Mouse (Mus musculus) fibroblast of lung, adult 2 months (primary cell): Measurements from ENCODE around the gene Usmg5.
A peak's percentile ranks its signal among the peaks of the same experiment; 100 is the strongest.

Experiments
- DNase-seq: peaks from one replicate; pipeline ENCODE4 v3.0.0-alpha.2; 2011; ENCODE audit warnings: low read depth

Gene Usmg5

DNA sequence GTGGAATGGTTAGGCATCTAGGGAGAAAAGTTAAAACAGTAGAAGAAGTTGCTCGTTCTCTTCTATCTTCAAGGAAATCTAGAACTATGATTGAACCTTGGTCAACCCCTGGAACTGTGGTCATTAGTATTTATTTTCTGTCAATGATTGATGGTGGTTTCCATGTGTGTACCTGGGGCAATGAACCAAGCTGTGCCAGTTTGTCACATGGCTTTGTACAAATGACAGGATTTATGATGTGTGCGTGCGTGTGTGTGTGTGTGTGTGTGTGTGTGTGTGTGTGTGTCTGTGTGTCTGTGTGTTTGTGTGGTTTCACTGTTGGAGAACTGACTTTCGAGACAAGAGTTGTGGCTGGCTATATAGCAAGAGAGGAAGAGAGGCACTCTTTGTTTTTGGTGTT is 37.0 kb downstream of the Usmg5 start:
- DNase-seq: no peak

DNA sequence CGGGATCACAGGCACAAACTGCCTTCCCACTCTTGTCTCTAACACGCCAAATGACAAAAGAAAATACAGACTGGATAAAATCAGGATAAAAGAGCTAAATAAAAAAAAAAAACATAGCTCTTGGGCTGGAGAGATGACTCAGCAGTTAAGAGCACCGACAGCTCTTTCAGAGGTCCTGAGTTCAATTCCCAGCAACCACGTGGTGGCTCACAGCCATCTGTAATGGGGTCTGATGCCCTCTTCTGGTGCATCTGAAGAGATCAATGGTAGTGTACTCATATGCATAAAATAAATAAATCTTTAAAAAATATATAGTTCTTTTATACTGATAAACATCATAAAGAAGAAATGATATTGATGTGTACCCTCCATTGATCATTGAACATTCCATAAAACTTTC is 37.5 kb downstream of the Usmg5 start:
- DNase-seq: no peak

DNA sequence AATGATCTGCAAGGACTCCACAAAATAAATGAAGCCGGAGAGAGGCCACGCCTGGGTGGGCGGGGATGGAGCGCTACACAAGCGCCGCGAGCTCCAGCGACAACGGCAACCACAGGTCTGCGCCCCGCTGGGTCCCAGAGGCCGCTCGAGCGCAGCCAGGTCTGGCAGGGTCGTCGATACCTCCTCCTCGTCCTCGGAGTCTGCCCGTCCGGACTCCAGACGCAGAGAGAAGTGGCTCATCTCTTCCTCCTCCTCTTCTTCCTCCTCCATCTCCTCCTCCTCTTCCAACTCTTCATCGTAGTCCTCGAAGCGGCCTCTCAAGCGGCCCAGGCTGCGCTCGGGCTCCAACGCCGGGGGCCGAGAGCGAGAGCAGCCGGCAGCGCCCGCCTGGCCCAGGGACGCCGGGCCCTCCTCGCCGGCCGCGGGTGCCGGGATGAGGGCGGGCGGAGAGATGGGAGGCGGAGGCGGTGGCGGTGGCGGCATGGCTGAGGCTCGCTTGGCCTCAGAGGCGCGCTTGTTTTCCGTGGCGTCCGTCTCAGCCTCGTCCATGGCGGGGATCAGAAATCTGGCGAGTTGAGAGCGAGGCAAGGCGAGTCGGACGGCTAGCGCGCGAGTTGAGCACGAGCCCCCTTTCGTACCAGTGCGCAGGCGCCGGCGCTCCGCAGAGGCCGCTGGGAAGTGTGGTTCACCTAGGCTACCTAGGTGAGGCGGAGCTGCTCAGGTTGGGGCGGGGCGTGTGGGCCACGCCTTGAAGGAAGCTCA is 40.0 kb downstream of the Usmg5 start, which contains the start of gene Pcgf6:
TSS of gene Pcgf6 (minus strand) at position 636 of the 762 bp plus-strand sequence.
- DNase-seq: peak; percentile 47

GRCm38 (mm10) chr19:47049840-47050239 is 40.6 kb downstream of the Usmg5 start:
- no peak for DNase-seq

DNA sequence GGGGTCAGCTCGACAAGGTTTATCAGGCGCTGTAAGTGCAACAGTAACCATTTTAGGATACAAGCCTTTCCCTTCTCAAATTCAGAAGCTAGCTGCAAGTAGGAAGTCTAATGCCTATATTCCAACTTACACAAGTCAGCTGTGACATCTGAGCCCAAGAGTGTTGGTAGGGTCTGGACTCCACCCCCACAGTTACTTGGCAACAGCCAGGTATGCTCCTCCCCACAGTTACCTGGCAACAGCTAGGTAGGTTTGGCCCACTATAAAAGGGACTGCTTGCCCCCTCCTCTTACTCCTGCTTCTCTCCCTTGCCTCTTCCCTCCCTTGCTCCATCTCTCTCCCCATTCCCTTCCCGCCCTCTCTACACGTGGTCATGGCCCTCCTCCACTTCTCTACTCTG is 41.4 kb downstream of the Usmg5 start:
- no peak for DNase-seq

GRCm38 (mm10) chr19:47047236-47047833 is 43.1 kb downstream of the Usmg5 start:
- no peak for DNase-seq

GRCm38 (mm10) chr19:47046343-47046742 is 44.1 kb downstream of the Usmg5 start:
- DNase-seq: no peak

- DNase-seq: no peak
These were observed 46.8 kb downstream of the Usmg5 start for GRCm38 (mm10) chr19:47043608-47044007.

GRCm38 (mm10) chr19:47040720-47041473 is 49.5 kb downstream of the Usmg5 start:
- DNase-seq: no peak

GRCm38 (mm10) chr19:47036596-47036995 is 53.9 kb downstream of the Usmg5 start:
- no peak for DNase-seq

DNA sequence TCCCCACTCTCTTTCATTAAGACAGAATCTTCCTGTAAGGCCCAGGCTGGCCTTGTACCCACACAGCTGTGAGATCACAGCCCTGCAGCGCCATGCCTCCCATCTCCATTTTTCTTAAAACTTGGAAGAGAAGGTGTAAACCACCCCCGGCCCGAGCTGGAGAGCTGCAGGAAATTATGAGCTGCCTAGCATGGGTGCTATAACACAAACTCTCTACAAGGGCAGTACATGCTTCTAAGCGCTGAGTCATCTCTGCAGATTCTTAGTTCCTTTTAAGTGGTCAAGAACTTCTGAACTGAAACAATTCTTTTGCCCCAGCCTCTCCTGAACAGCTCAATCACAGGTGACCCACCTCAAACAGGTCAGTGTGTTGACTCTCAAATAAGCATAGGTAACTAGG is 55.5 kb downstream of the Usmg5 start:
- no peak for DNase-seq
